Mouse (Mus musculus) adrenal gland, postnatal 25 days (tissue): ENCODE results near the gene Gm49711. TPM values are rescaled to one million over a fixed set of nuclear protein-coding genes. Genes with fewer than 3 reads are reported as not detected.

Source experiments
- DNase-seq: peaks from one replicate; pipeline ENCODE4 v3.0.0; 2021; ENCODE audit warnings: mixed read lengths
- long read RNA-seq: library from polyadenylated mRNA; stranded (forward); transcript quantifications from one replicate; pipeline ENCODE4 v2.0.0, GENCODE M21; 2021
- total RNA-seq: library from RNA; stranded (reverse); gene quantifications from 2 replicates; pipeline ENCODE4 v1.2.3, GENCODE M21; 2021

The Gm49711 gene
- total RNA-seq: not detected in 2 replicates
- long read RNA-seq: 0 reads

- peak; percentile 92 for DNase-seq
These were observed at the start of gene Gm49711, which contains the start of the genes Mrps6 and Slc5a3 for GRCm38 (mm10) chr16:92057852-92058643. Gene Gm49711, plus strand, starts transcription at chr16:92058316. Gene Mrps6, plus strand, starts transcription at chr16:92058270. Gene Slc5a3, plus strand, starts transcription at chr16:92058322.

DNA sequence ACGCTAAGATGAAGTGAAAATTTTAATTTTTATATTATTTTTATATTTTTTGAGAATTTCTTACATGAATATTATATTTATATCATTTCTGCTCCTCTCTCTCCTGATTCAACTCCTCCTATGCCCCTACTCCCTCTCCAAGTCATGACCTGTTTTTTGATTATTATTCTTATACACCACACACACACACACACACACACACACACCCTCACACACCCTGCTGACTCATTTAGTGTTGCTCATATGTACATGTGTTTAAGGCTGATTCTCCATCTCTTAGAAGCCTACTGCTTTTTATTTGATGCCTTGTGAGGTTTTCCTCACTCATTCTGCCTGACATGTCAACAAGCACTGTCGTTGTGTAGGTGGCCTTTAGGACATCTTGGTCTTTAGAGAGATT lies 48.5 kb upstream of the Gm49711 start:
- no peak for DNase-seq

DNA sequence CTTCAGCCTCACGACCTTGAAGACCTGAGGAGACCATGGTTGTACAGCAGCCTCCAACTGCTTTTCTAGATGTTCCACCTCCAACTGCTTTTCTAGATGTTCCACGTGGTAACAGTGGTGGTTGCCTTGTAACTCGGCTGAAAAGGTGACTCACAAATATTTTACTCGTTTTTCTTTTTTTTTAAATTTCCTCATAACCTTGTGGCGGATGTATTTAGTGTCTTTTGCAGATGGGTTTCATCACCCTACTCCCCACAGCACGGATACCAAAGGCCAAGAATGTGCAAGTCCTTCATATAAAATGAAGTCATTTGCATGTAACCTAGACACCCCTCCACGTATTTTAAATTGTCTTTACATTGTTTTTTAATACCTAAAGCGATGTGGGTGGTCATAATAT lies 41.3 kb upstream of the Gm49711 start:
- no peak for DNase-seq

DNA sequence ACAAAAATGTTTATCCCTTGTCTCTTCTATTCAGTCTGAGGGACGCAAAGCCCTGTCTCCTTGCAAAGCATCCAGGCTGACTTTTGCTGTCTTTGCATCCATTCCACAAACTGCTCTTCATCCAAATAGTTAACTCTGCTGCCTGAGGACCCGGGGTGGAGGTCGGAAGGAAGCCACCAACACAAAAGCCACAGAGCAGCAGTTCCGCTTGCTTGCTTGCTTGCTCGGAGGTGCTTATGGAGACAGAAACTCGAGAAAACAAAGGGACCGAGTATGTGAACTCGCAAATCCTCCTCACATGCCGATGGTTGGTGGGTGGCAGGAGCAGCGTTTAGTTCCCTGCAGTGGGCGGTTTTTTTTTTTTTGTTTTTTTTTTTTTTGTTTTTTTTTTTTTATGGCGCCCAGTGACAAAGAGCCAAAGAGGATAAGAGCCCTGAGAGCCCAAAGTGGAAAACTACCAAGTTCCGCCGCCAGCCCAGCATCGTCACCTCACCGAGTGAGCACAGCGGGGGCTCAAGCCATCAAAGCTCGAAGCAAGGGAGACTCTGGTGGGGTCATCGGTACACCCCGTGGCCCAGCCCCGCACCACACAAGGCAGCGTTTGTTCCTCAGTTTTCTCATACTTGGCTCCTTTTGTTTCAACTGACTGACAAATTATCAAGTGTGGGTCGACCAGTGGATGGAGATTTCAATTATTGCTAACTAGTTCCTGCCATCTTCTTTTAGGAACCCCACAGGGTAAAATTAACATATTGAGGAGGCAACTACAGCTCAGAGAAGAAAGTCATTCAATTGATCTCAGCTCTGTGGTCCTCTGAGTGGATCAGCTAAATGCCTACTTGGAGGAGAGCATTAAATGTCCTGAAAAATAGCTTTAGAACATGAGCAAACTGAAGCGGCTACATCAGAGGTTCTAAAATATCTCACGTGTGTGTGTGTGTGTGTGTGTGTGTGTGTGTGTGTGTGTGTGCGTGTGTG lies 38.7 kb upstream of the Gm49711 start:
- DNase-seq: peak; percentile 50

GRCm38 (mm10) chr16:92021656-92022400 lies 36.3 kb upstream of the Gm49711 start:
- no peak for DNase-seq

DNA sequence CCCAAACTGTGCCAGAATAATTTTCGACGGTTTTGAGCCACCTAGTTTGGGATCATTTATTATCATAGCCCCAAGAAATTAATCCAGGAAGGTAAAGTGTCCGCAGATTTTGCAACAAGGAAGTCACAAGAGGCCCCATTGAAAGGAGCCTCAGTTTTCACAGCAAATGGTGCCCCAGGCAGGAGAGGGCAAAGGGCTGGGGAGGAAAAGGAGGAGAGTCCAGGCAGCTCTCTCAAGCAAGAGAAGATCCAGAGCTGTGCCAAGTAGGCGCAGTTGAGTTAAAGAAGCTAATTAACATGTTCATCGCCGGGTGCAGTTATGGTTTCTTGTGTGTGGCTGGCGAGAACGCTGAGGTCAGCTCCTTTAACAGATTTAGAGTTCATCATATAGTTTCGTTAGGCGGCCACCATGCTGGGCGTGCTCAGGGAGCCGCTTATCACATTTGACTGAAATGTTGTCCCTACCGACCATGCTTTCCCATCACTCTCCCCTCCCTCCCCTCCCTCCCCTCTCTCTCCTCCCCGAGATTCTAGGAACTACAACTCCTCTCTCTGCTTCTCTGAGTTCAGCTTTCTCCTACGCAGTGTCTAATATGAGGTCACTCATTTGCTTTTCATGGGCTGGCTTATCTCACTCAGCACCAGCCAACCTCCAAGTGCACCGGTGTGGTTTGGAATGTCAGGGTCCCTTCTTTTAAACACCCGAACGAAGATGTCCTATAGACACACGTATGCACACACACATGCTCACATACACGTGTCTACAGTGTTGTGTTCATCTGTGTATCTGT lies 35.4 kb upstream of the Gm49711 start:
- DNase-seq: no peak

DNA sequence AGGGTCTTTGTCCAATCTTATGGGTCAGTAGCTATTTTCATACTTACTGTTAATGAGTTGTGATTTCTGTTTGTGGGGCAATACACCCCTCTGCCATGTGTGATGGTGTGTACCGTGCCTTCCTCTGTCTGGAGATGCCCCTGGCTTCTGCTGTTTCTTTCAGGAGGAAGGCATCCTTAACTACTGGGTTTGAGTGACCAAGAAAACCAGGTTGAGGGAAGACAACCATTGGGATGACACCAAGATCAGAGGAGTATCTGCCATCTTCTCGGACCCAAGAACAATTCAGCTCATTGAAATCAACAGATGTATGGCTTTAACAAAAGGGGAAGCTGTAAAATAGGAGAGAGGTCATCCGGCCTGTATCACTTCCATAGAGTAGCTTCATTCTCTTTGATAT lies 24.8 kb upstream of the Gm49711 start:
- no peak for DNase-seq

DNA sequence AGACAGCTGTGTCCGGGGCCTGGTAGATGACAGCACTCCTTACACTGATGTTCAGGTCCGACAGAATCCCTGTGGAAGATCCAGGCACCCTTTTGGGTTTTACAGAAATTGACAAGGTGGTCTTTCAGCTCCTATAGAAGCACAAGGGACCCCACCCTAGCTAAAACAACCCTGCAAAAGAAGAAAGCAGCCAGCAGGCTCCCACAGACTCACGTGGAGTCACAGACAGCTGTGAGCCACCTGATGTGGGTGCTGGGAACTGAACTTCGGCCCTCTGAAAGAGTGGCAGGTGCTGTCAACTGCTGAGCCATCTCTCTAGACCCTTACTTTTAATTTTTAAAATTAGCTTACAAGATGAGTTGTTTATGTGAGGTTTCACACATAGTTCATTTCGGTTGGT lies 23.4 kb upstream of the Gm49711 start:
- DNase-seq: no peak

- no peak for DNase-seq
These were observed 21.4 kb upstream of the Gm49711 start for GRCm38 (mm10) chr16:92036701-92037100.

GRCm38 (mm10) chr16:92037891-92038607 lies 20.1 kb upstream of the Gm49711 start:
- no peak for DNase-seq

- no peak for DNase-seq
These were observed 18.7 kb upstream of the Gm49711 start for GRCm38 (mm10) chr16:92039421-92039820.

DNA sequence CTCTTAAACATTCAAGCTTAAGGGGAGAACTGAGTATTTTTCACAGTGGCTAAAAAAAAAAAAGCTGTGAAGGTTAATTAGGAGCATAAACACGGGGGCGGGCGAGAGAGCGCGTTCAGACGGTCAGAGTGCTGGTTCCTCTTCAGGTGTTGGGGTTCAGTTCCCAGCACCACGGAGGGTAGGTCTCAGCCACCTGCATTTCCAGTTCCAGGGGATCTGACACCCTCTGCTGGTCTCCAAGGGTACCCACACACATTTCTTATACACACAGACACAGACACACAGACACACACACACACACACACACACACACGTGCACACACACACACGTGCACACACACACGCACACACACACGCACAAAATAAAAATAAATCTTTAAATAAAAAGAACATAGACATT lies 18.1 kb upstream of the Gm49711 start:
- no peak for DNase-seq

DNA sequence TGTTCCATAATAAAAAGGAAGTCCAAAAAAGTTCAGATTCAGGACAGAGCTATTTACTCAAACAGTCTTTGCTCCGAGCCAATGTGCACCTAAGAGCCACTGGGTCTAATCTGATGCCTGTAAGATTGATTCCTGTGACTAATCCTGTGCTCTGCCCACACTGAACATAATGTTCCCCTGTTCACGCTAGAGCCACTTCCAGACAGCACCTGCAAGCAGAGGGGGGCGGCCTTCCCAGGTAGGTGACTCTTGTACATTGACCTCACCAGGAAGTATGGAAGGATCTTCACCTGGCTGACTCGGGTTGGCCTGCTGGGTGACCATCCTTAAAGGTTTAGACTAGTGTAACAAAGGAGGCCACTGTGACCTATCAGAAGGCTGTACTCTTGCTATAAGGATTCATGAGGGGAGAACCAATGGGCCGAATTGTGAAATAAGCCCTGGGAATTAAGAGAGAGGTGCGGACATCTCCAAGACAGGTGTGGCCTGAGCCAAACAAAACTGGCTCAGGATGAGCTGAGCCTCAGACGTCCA lies 6.3 kb upstream of the Gm49711 start:
- DNase-seq: no peak

DNA sequence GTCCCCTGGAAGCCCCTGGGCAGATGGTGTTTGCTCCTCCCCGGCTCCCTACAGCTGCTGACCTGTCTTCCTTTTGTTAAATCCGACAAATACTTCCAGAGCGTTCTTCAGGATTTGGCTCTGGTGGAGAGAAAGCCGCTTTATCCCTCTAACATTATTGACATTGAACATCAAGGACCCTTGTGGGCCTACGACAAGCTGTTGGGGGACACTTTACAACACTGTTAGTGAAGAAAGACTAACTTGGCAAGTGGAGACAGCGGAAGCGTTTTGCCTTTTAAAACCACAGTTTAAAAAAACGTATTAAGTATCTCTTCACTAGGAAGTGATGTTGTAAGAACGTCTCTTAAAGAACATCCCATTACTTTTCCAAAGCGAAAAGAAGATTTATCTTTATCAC lies 5.5 kb upstream of the Gm49711 start:
- DNase-seq: no peak

DNA sequence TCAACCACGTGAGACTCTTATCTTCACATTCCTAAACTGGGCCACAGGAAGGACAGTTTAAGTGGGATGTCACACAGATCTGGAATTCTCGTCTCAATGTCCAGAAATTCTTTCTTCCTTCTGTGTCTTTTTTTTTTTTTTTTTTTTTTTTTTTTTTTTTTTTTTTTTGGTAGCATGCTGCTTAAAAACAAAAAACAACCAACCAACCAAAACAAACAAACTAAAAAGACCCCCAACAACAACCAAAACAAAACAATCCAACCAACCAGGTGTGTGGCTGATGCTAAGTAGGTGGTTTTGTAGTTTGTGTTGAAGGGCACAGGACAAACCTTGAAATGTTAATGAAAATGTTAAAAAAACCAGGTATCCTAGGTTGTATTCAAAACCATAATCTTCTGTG lies 1.4 kb upstream of the Gm49711 start:
- no peak for DNase-seq

DNA sequence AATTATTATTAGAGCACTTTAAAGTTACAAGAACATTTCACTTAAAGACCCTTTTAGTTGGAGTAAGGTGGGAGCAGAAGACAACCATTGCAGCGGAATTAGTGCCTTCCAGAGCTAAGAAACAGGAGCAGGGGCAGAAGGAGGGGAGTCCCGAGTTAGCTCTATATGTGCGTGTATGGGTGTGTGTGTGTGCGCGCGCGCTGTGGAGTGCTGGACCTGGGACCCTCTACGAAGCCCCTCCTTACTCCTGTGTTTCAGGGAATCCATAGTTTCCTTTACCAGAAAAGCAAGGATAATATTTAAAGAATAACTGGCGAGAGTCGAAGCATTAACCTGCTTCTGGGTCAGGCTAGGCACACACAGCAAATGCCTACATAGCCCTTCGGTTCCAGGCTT lies 662 bp upstream of the Gm49711 start:
- no peak for DNase-seq

DNA sequence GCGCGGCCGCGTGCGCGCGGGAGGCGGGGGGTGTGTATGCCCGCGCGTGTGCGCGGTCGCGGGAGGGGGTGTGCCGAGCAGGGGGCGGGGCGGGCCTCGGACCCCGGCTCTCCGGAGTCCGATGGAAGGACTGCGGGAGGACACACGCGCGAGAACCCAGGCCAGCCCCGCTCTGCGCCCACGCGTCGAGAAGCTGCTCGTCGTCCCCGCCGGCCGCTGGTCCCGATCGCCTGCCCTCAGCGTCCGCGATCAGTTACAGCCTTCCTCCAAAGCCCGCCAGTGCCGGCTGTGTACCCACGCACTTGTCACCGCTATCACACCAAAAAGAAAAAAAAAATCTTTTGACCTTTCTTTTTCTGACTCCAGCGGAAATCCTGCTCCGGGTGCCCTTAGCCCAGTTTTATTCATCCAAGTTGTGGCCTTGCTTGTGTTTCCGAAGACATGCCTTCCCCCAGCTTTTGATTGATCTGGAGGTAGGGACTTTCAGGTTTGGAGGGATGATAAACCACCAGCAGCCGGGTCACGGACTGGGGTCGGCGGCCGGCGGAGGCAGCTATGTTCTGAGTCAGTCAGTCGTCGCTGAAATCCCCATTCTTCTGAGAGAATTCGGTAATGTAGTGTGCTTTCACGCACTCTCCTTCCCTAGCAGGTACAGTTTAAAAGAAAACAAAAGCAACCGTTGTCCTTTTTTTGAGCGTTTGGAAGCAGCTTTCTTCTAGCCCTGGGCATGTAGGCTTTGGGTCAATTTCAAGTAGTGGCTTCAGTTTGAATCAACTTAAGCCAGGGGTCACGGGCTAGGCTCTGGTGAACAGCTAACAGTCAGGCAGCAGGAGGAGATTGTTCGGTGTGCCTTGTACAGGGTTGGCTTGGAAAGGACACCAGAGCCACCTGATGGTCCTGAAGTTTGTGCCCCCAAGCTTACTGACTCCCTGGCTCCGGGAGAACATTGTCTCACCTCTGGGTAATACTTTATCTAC lies 816 bp downstream of the Gm49711 start:
- DNase-seq: peak; percentile 41

GRCm38 (mm10) chr16:92060213-92060612 lies 2.1 kb downstream of the Gm49711 start:
- no peak for DNase-seq

- DNase-seq: no peak
These were observed 3.5 kb downstream of the Gm49711 start for GRCm38 (mm10) chr16:92061586-92061985.
